Mouse (Mus musculus): ENCODE results near the gene Nusap1. TPM values are rescaled to one million over a fixed set of nuclear protein-coding genes. Genes with fewer than 3 reads are reported as not detected.
"Not testable (repeated sequence)": the region's sequence is repeated elsewhere in the genome, so short reads cannot be mapped to it uniquely, and the experiment has no call there.

Gene Nusap1
- polyA plus RNA-seq, 1 experiment from 2014 or later = 67.9 TPM

DNA sequence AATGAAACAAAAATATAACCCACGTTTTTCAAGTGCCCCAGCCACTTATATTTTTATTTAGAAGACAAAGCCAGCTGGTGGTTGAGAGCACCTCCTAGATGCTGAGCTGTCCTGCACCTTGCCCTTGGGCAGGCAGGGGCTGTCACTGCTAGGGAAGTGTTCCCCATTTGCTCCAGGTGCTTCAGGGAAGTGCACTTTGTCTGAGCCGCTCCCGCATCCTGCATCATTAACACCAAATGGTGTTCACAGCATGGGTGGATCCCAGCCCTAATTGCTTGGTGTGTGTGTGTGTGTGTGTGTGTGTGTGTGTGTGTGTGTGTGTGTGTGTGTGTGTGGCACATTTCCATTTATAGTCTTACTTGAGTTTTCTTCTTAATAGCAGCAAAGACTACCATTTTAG is 16.5 kb upstream of the Nusap1 start:
- not testable (repeated sequence) for H3K4me3 ChIP-seq; H3K27me3 ChIP-seq (ENCODE audit: low read depth, poor library complexity, severe bottlenecking); H3K9me3 ChIP-seq (replicated peaks); H3K27ac ChIP-seq; H3K4me1 ChIP-seq; DNase-seq (ENCODE audit: low spot score)
- WGBS = 65% methylated on average over 3 of the region's 3 CpGs
- peaks cover 96% of the 10 kb centered on the region for H3K36me3 ChIP-seq

DNA sequence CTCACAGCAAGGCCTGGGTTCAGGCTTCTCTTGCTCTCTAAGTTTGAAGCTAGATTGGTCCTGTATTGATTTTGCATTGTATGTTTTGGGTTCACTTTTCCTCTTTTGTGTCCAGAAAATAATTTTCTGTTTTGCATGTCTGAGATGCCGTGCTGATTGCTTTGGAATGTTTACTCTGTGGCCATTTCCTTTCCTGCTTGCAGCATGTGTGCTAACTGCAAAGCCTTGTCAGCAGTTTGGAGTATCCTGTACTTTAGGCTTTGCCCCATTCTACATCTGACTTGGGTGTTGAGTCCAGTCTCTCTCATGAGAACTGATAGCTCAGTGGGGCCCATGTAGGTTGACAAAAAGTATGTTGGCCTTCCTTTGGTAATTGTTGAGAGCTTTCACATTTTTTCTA is 15.6 kb upstream of the Nusap1 start:
- Histone ChIP-seq H3K27me3 (ENCODE audit: low read depth, poor library complexity, severe bottlenecking) (no peaks in the 10 kb centered on the region), H3K4me1 (peaks cover 4% of the 10 kb centered on the region; the same call in 1 of the 2 replicates), H3K27ac (no peak overlapping the region), H3K36me3 (peaks cover 96% of the 10 kb centered on the region), H3K4me3 (no peak overlapping the region), H3K9me3 (replicated peaks) (no peaks in the 10 kb centered on the region)
- WGBS = 79% methylated on average over 1 of the region's 1 CpGs
- no peak for DNase-seq (ENCODE audit: low spot score)

DNA sequence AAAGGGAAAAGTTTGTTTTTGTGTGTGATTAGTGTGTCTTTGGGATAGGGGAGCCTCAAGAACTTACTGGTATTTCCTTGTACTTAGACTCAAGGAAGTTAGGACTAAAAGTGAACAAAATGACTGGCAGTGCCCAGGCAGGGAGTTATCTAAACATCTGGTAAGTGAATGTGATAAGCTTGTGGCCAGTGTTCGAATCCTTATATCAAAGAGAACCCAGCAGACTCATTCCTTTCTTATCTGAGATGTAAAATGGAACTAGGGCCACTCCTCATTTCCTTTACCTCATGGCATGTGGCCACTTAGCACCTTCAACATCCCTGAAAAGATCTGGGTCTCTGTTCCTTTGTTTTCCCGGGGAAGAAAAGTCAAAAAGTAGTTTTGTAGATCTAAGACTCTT is 14.2 kb upstream of the Nusap1 start:
- H3K27ac ChIP-seq = no peak overlapping the region
- WGBS = 86% methylated on average over 2 of the region's 2 CpGs
- H3K4me3 ChIP-seq = no peak overlapping the region
- H3K4me1 ChIP-seq = peaks cover 4% of the 10 kb centered on the region; the same call in 1 of the 2 replicates
- no peaks in the 10 kb centered on the region for H3K27me3 ChIP-seq (ENCODE audit: low read depth, poor library complexity, severe bottlenecking)
- no peaks in the 10 kb centered on the region for H3K9me3 ChIP-seq (replicated peaks)
- H3K36me3 ChIP-seq = peaks cover 96% of the 10 kb centered on the region
- DNase-seq (ENCODE audit: low spot score) = no peak

DNA sequence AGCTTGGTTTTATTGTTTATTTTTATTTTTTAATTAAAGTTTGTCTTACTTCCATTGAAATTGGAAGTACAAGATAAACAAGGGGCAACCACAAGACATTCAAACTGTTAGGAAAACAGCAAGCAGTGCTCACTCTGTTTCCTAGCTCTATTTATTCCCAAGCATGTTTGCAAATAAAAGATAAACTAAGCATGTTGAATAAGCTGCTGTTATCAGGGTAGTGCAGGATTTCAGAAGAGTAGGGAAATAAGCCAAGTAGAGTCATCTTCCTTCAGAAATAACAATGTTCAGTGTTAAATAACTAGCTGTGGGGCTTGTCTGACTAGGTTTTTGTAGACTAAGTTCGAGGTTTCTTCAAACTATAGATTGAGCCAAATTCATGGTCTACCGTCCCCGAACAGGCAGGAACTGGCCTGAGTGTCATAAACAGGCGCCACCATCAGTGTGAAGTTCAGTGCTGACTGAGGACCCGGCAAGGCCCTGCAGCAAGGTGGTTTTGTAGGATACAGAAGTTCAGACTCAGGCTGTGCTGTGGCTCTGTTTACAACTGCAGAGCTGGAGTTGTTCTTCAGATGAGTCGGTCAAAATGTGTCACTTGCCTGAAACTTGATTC is 12.6 kb upstream of the Nusap1 start:
- no peaks in the 10 kb centered on the region for H3K9me3 ChIP-seq (replicated peaks)
- H3K4me3 ChIP-seq = no peak overlapping the region
- no peak overlapping the region for H3K27ac ChIP-seq
- 89% methylated on average over 6 of the region's 6 CpGs for WGBS
- peaks cover 4% of the 10 kb centered on the region; the same call in 1 of the 2 replicates for H3K4me1 ChIP-seq
- no peak for DNase-seq (ENCODE audit: low spot score)
- peaks cover 94% of the 10 kb centered on the region for H3K36me3 ChIP-seq
- no peaks in the 10 kb centered on the region for H3K27me3 ChIP-seq (ENCODE audit: low read depth, poor library complexity, severe bottlenecking)

DNA sequence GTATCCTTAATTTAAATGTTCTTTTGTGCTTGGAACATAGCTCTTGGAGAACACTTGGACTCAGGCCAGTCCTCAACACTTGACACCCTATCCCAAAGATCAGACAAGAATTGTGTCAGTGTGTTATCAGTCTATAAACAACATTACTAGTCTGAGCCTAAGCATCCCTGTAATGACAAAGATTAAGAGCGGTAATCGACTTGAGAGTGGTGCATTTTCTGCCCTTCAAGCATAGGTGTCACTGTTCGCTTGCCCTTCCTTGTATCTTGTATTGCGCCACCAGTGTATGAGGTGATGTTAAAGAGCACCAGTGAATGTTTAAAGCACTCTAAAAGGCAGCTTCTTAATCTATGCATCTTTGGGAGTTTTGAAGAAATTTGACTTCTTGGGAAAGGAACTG is 11.1 kb upstream of the Nusap1 start:
- Histone ChIP-seq H3K4me3 (no peak overlapping the region), H3K36me3 (peaks cover 96% of the 10 kb centered on the region), H3K9me3 (replicated peaks) (no peaks in the 10 kb centered on the region), H3K27ac (no peak overlapping the region), H3K4me1 (no peaks in the 10 kb centered on the region), H3K27me3 (ENCODE audit: low read depth, poor library complexity, severe bottlenecking) (no peaks in the 10 kb centered on the region)
- no peak for DNase-seq (ENCODE audit: low spot score)
- WGBS = 97% methylated on average over 4 of the region's 4 CpGs

DNA sequence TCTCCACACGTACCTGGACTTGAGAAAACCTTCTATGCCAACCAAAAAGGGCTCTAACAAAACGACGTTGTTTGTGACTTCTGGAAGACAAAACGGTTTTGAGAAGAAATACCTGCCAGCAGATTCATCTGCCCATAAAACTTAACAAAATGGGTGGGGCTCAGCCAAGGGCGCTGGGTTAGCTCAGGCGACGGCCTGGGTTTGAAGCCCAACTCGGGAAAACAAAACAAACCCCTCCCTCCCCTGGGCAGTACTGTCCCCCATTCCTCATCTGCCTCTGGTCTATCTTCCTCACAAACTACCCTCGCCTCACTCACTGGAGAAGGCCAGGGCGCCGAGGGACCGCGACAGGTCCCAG is 278 bp upstream of the Nusap1 start:
- H3K4me3 ChIP-seq = peak overlapping the region; percentile 88
- no peaks in the 10 kb centered on the region for H3K27me3 ChIP-seq (ENCODE audit: low read depth, poor library complexity, severe bottlenecking)
- no peak for DNase-seq (ENCODE audit: low spot score)
- peaks cover 23% of the 10 kb centered on the region for H3K4me1 ChIP-seq
- WGBS = 0% methylated on average over 13 of the region's 13 CpGs
- peaks cover 17% of the 10 kb centered on the region for H3K36me3 ChIP-seq
- no peaks in the 10 kb centered on the region for H3K9me3 ChIP-seq (replicated peaks)
- peak overlapping the region; percentile 94 for H3K27ac ChIP-seq

DNA sequence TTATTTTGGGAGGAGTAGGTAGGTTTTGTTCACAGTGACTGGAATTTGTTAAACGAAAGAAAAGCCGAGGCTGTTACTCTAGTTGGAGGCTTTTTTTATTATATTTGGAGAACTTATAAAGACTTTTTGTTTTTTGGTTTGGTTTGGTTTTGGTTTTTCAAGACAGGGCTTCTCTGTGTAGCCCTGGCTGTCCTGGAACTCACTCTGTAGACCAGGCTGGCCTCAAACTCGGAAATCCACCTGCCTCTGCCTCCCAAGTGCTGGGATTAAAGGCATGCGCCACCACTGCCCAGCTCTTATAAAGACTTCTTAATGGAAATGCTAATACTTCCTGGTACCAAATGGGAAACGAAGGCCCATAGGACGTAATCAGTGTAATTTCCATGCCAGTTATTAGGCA is 904 bp downstream of the Nusap1 start:
- H3K9me3 ChIP-seq (replicated peaks); H3K27me3 ChIP-seq (ENCODE audit: low read depth, poor library complexity, severe bottlenecking); DNase-seq (ENCODE audit: low spot score): not testable (repeated sequence)
- 22% methylated on average over 6 of the region's 6 CpGs for WGBS
- H3K36me3 ChIP-seq = peaks cover 23% of the 10 kb centered on the region
- H3K4me3 ChIP-seq = peak overlapping the region; percentile 88
- peaks cover 23% of the 10 kb centered on the region for H3K4me1 ChIP-seq
- H3K27ac ChIP-seq = peak overlapping the region; percentile 94

DNA sequence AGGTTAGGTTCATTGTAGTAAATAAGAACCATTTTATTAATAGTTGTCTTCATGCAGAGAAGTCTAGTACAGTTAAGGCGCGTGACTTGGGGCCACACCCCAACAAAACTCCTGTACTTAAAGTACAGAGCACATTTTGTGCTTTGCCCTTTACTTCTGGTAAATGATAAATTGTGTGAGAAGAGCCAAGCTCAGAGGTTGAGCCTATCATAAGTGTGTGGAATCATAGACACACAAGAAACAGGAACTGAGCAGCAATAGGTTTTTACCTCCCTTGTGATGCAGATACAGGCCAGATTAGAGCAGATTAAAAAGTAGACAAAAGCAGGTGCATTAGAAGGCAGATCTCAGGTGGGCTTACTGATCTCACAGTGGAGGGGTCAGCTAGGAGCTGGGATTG is 3.2 kb downstream of the Nusap1 start:
- no peak overlapping the region for H3K27ac ChIP-seq
- no peak for DNase-seq (ENCODE audit: low spot score)
- H3K4me1 ChIP-seq = peaks cover 23% of the 10 kb centered on the region
- peaks cover 35% of the 10 kb centered on the region for H3K36me3 ChIP-seq
- no peaks in the 10 kb centered on the region for H3K9me3 ChIP-seq (replicated peaks)
- H3K4me3 ChIP-seq = no peak overlapping the region
- 98% methylated on average over 2 of the region's 2 CpGs for WGBS
- no peaks in the 10 kb centered on the region for H3K27me3 ChIP-seq (ENCODE audit: low read depth, poor library complexity, severe bottlenecking)

DNA sequence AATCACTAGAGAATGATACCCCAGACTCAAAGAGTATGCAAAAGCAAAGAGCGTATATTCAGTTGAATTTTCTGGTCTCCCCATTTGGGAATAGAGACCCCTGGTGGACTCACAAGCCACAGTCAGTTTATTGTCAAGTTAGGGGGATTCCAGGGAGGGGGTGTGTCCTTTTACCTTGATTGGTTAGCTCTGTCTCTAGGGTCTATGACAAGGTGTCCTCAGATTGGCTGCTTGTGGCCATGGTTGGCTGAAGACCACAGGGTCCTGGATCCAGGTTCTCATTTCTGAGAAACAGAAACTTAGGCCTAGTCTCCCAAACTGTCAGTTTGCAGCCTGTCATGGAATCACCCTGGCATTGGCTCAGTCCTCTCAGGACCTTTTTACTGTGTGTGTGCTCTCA is 18.7 kb downstream of the Nusap1 start:
- H3K4me3 ChIP-seq = no peak overlapping the region
- WGBS = 78% methylated on average over 1 of the region's 1 CpGs
- no peak for DNase-seq (ENCODE audit: low spot score)
- H3K4me1 ChIP-seq = no peaks in the 10 kb centered on the region
- H3K9me3 ChIP-seq (replicated peaks) = no peaks in the 10 kb centered on the region
- H3K27me3 ChIP-seq (ENCODE audit: low read depth, poor library complexity, severe bottlenecking) = no peaks in the 10 kb centered on the region
- H3K36me3 ChIP-seq = peaks cover 98% of the 10 kb centered on the region
- no peak overlapping the region for H3K27ac ChIP-seq

DNA sequence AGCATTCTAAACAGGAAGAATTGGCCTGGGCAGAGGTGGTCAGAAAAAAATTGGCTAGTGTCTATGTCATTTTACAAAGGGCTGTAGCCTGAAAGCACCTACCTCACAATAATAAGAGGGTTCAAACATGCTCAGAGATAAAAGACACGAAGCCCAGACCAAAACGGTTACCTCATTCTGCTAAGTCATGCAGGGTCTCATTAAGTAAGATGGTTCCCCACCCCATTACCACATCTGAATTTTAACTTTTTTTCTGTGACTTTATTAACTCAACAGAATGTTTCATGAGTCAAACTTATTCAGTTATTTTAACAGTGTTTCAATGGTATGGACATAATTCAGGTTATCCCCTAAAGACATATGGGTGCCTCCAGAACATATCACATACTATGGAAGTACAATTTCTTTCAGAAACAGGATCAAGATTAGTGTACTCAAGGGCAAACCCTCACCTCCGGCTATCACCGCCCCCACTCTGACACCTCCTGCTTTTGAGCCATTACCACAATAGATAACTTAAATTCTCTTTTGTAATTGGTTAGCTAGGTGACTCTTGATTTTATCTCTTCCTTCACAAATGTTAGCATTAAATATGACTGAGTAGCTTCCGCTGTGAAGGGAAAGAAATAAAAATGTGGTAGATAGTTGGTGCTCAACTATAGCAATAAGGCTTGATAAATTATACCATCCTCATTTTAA is 23.3 kb downstream of the Nusap1 start:
- Histone ChIP-seq H3K36me3 (peaks cover 99% of the 10 kb centered on the region), H3K27me3 (ENCODE audit: low read depth, poor library complexity, severe bottlenecking) (no peaks in the 10 kb centered on the region), H3K9me3 (replicated peaks) (no peaks in the 10 kb centered on the region), H3K4me3 (no peak overlapping the region), H3K4me1 (no peaks in the 10 kb centered on the region), H3K27ac (no peak overlapping the region)
- 98% methylated on average over 5 of the region's 5 CpGs for WGBS
- DNase-seq (ENCODE audit: low spot score) = no peak

DNA sequence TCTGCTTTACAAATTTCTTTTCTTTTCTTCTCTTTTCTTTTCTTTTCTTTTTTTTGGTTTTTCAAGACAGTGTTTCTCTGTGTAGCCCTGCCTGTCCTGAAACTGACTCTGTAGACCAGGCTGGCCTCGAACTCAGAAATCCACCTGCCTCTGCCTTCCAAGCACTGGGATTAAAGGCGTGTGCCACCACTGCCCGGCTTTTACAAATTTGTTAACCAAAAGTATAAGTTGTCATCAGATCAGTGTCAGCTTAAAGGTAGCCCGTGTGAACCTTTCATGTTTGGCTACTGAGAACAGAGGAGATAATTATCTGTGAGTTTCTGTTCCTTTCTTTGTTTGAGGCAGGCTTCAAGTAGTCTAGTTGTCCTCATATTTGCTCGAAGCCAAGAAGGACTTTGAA is 26.2 kb downstream of the Nusap1 start:
- 95% methylated on average over 5 of the region's 5 CpGs for WGBS
- H3K27ac ChIP-seq = no peak overlapping the region
- no peaks in the 10 kb centered on the region for H3K9me3 ChIP-seq (replicated peaks)
- no peak for DNase-seq (ENCODE audit: low spot score)
- no peaks in the 10 kb centered on the region for H3K4me1 ChIP-seq
- H3K36me3 ChIP-seq = peaks cover 99% of the 10 kb centered on the region
- H3K4me3 ChIP-seq = no peak overlapping the region
- no peaks in the 10 kb centered on the region for H3K27me3 ChIP-seq (ENCODE audit: low read depth, poor library complexity, severe bottlenecking)

DNA sequence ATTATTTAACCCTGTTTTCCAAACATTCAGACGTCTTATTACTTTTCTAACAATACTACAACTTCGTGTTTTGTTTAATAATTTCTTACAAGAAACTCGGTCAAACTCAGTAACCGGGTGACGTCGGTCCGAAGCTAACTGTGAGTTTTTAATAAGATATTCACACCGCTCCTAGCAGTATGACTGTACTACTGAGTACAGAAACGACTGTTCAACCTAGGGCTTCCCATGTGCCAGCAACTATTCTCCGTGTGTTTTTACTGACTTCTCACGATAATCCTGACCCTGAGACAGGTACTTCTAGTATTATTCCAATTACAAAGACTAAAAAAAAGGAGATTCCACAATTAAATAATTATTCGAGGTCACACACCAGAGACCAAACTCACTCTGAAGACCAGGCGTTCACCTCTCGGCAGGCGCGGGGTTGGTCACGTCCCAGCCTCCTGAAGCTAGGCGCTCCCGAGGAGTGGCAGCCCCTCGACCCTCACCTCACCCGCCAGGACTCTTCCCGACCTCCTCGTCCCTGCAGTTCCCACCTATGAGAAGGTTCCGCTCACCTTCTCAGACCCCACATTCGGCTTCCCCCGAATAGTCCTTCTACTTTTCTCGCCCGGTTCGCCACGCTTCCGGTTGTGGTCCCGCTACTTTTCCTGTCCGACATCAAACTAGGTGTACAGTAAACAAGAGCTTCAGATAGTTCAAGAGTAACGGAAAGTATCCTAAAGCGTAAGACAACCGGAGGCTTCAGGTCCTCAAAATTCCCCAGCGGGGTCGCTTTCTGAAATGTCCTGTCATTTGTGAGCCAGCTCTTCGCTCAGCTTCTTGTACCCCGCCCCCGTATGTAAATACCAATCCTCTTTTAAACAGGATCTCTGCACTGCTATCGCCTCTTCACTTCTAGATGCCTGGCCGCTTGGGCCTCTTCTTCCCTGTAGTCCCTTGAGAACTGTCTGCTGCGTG is 44.4 kb downstream of the Nusap1 start, which contains the start of gene Ndufaf1:
Gene Ndufaf1 (minus strand): TSS at position 608 of the 963 bp plus-strand sequence.
- H3K4me3 ChIP-seq = peak within 1 kb of the TSS; percentile 82
- H3K27me3 ChIP-seq (ENCODE audit: low read depth, poor library complexity, severe bottlenecking) = no peaks in the 10 kb centered on the region
- H3K9me3 ChIP-seq (replicated peaks) = no peaks in the 10 kb centered on the region
- WGBS = 2% methylated on average over 44 of the region's 44 CpGs
- H3K4me1 ChIP-seq = peaks cover 12% of the 10 kb centered on the region
- H3K27ac ChIP-seq = peak within 1 kb of the TSS; percentile 85
- peaks cover 29% of the 10 kb centered on the region for H3K36me3 ChIP-seq
- DNase-seq (ENCODE audit: low spot score) = peak; percentile 84

DNA sequence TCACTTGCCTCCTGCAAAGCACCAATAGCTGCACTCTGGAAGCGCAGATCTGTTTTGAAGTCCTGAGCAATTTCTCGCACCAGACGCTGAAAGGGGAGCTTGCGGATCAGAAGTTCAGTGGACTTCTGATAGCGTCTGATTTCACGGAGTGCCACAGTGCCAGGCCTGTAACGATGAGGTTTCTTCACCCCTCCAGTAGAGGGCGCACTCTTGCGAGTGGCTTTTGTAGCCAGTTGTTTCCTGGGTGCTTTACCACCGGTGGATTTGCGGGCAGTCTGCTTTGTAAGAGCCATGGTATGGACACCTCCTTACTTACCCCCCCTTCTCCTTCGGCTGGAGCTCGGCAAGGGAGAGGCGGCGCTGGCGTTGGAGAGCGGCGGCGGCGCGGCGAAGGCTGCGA is 47.6 kb downstream of the Nusap1 start:
- DNase-seq (ENCODE audit: low spot score); H3K4me3 ChIP-seq; H3K9me3 ChIP-seq (replicated peaks); H3K27ac ChIP-seq; H3K27me3 ChIP-seq (ENCODE audit: low read depth, poor library complexity, severe bottlenecking); H3K36me3 ChIP-seq: not testable (repeated sequence)
- H3K4me1 ChIP-seq = peaks cover 12% of the 10 kb centered on the region
- WGBS = 74% methylated on average over 20 of the region's 23 CpGs

Measured in limb, embryonic 10.5 days (tissue).